Mouse (Mus musculus): ENCODE results near the gene Lrfn2. TPM values are rescaled to one million over a fixed set of nuclear protein-coding genes. Genes with fewer than 3 reads are reported as not detected.

The Lrfn2 gene
- polyA plus RNA-seq, 1 experiment from 2014 or later, result 1.2 TPM

DNA sequence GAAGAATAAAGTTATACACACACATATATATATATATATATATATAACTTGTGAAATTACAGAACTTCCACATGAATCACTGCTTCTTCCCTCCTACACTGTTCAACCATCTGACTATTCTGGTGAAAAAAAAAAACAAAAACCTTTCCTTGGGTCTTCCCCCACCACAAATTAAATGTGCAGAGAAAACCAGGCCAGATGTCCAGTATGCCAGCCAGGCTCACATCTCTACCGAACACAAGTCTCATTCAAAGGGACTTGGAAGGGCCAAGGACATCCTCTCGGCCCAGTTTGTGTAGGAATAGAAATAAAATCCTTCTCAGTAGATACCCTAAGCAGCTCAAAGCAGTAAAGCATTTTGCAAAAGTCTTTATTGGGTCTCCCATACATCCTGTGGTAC is 179.7 kb downstream of the Lrfn2 start:
- H3K27me3 ChIP-seq (ENCODE audit: control insufficient read depth, insufficient read depth, low read length), result no peaks in the 10 kb centered on the region
- no peaks in the 10 kb centered on the region for H3K9me3 ChIP-seq (ENCODE audit: control insufficient read depth, low read depth, low read length)
- no peaks in the 10 kb centered on the region for H3K4me1 ChIP-seq (ENCODE audit: control insufficient read depth, insufficient read depth, low read length)
- H3K9ac ChIP-seq (replicated peaks; ENCODE audit: low read depth, low read length), result no peak overlapping the region
- no peak overlapping the region for H3K4me2 ChIP-seq (replicated peaks; ENCODE audit: low read depth, low read length)
- no peaks in the 10 kb centered on the region for H3K36me3 ChIP-seq (ENCODE audit: control insufficient read depth, insufficient read depth, low read length)
- H3K27ac ChIP-seq (ENCODE audit: low read length), result no peak overlapping the region
- no peak overlapping the region for H3K4me3 ChIP-seq (ENCODE audit: low read depth, low read length)
- WGBS, result 82% methylated on average over 2 of the region's 2 CpGs
- ATAC-seq (ENCODE audit: insufficient number of reproducible peaks, insufficient read depth, low FRiP score, low read depth), result no peak

DNA sequence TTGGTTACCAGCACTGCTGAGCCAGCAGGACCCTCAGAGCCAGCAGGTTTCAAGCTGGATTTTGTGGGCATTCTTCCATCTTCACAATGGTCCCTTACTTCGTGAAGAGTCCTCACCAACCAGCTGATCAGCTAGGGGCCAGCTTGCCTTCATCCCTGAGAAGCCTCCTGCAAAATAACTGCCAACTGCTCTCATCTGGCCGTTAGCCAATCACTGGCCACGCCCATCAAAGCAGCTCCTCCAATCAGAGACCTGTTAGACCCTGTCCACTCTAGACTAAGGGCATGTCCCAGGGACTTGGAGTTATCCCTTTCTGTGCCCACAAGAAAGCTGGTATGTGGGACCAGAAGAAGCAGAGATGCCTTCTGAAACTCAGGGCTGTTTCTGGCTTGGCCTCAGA is 181.2 kb downstream of the Lrfn2 start:
- H3K36me3 ChIP-seq (ENCODE audit: control insufficient read depth, insufficient read depth, low read length), result no peaks in the 10 kb centered on the region
- H3K9ac ChIP-seq (replicated peaks; ENCODE audit: low read depth, low read length), result no peak overlapping the region
- H3K27ac ChIP-seq (ENCODE audit: low read length), result no peak overlapping the region
- 49% methylated on average over 3 of the region's 3 CpGs for WGBS
- no peak for ATAC-seq (ENCODE audit: insufficient number of reproducible peaks, insufficient read depth, low FRiP score, low read depth)
- H3K4me3 ChIP-seq (ENCODE audit: low read depth, low read length), result no peak overlapping the region
- H3K4me1 ChIP-seq (ENCODE audit: control insufficient read depth, insufficient read depth, low read length), result no peaks in the 10 kb centered on the region
- H3K9me3 ChIP-seq (ENCODE audit: control insufficient read depth, low read depth, low read length), result no peaks in the 10 kb centered on the region
- H3K4me2 ChIP-seq (replicated peaks; ENCODE audit: low read depth, low read length), result no peak overlapping the region
- no peaks in the 10 kb centered on the region for H3K27me3 ChIP-seq (ENCODE audit: control insufficient read depth, insufficient read depth, low read length)

DNA sequence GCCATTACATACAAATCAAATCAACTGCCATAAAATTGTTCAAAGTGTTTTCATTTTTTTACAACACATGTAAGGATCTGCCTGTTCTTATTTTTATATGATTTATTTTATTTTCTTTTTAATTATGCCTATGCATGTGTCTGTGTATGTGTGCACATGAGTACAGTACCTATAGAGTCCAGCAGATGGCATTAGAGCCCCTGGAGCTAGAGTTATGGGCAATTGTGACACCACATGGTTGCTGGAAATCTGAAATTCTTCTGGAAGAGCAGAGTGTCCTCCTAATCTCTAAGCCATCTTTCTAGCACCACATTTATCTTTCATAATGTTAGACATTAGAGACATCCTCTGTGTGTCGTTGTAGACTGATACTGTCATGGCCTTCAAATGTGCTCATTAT is 192.0 kb downstream of the Lrfn2 start:
- Histone ChIP-seq H3K9ac (replicated peaks; ENCODE audit: low read depth, low read length) (no peak overlapping the region), H3K9me3 (ENCODE audit: control insufficient read depth, low read depth, low read length) (no peaks in the 10 kb centered on the region), H3K27me3 (ENCODE audit: control insufficient read depth, insufficient read depth, low read length) (no peaks in the 10 kb centered on the region), H3K4me3 (ENCODE audit: low read depth, low read length) (no peak overlapping the region), H3K4me1 (ENCODE audit: control insufficient read depth, insufficient read depth, low read length) (no peaks in the 10 kb centered on the region), H3K4me2 (replicated peaks; ENCODE audit: low read depth, low read length) (no peak overlapping the region), H3K27ac (ENCODE audit: low read length) (no peak overlapping the region), H3K36me3 (ENCODE audit: control insufficient read depth, insufficient read depth, low read length) (no peaks in the 10 kb centered on the region)
- WGBS, result 88% methylated on average over 1 of the region's 1 CpGs
- ATAC-seq (ENCODE audit: insufficient number of reproducible peaks, insufficient read depth, low FRiP score, low read depth), result no peak

DNA sequence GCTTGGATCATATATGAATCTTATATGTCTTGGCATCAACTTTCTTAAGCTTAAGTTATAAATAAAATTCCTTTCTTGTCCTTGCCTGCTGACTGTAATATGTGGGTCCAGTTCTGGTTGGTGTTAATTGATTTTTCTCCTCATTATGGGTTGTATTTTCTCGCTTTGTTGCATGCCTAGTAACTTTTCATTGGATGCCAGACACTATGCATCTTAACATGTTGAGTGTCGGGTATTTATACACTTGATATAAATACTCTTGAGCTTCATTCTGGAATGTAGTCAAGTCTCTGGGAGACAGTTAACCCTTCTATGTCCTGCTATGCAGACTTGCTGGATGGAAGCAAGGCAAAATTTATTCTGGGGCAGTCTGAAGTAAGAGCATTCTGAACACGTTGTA is 192.5 kb downstream of the Lrfn2 start:
- Histone ChIP-seq H3K9ac (replicated peaks; ENCODE audit: low read depth, low read length) (no peak overlapping the region), H3K4me1 (ENCODE audit: control insufficient read depth, insufficient read depth, low read length) (no peaks in the 10 kb centered on the region), H3K27me3 (ENCODE audit: control insufficient read depth, insufficient read depth, low read length) (no peaks in the 10 kb centered on the region), H3K4me2 (replicated peaks; ENCODE audit: low read depth, low read length) (no peak overlapping the region), H3K4me3 (ENCODE audit: low read depth, low read length) (no peak overlapping the region), H3K9me3 (ENCODE audit: control insufficient read depth, low read depth, low read length) (no peaks in the 10 kb centered on the region), H3K27ac (ENCODE audit: low read length) (no peak overlapping the region), H3K36me3 (ENCODE audit: control insufficient read depth, insufficient read depth, low read length) (no peaks in the 10 kb centered on the region)
- ATAC-seq (ENCODE audit: insufficient number of reproducible peaks, insufficient read depth, low FRiP score, low read depth), result no peak
- 58% methylated on average over 3 of the region's 3 CpGs for WGBS

Small RNA genes lying within 50 kb of the gene (microRNA-seq; reads per million reads assigned to microRNA genes)
- not detected for gene Gm44304

Measured in stomach, embryonic 14.5 days (tissue).